Mouse (Mus musculus) lung, postnatal 0 days (tissue): ENCODE data around the gene Mdga1. TPM values are rescaled to one million over a fixed set of nuclear protein-coding genes. Genes with fewer than 3 reads are reported as not detected.

ENCODE experiments used
- ATAC-seq: fragments of 200-750 bp; cut with Nextera tagmentation; 2 replicates; pipeline ENCODE4 v1.8.0; 2017; ENCODE audit warnings: moderate library complexity
- DNase-seq: peaks from one replicate; pipeline ENCODE4 v3.0.0-alpha.2; 2016; ENCODE audit warnings: low spot score
- H3K27ac ChIP-seq: fragments of 300-500 bp; sonication (generic); 2 replicates; pipeline ENCODE4 v1.5.1; 2014; ENCODE audit warnings: antibody characterized with exemption, mild to moderate bottlenecking, low read length, mixed read lengths
- H3K27me3 ChIP-seq: fragments of 300-500 bp; sonication (generic); replicated peaks from 2 replicates; pipeline ENCODE4 v1.6.1; 2014; ENCODE audit warnings: low read length, mixed read lengths; ENCODE audit not compliant: insufficient read depth
- H3K36me3 ChIP-seq: fragments of 300-500 bp; sonication (generic); 2 replicates; pipeline ENCODE4 v1.6.1; 2014; ENCODE audit warnings: low read length, mixed read lengths; ENCODE audit not compliant: insufficient read depth
- H3K4me1 ChIP-seq: fragments of 300-500 bp; sonication (generic); 2 replicates; pipeline ENCODE4 v1.6.1; 2014; ENCODE audit warnings: antibody characterized with exemption, low read depth, low read length, mixed read lengths; ENCODE audit not compliant: insufficient read depth
- H3K4me2 ChIP-seq: fragments of 300-500 bp; sonication (generic); replicated peaks from 2 replicates; pipeline ENCODE4 v1.6.1; 2014; ENCODE audit warnings: low read depth, mild to moderate bottlenecking, low read length, moderate library complexity, mixed read lengths
- H3K4me3 ChIP-seq: fragments of 300-500 bp; sonication (generic); 2 replicates; pipeline ENCODE4 v1.5.1; 2014; ENCODE audit warnings: low read depth, low read length
- H3K9ac ChIP-seq: fragments of 300-500 bp; sonication (generic); replicated peaks from 2 replicates; pipeline ENCODE4 v1.6.1; 2014; ENCODE audit warnings: low read depth, mild to moderate bottlenecking
- H3K9me3 ChIP-seq: fragments of 300-500 bp; sonication (generic); 2 replicates; pipeline ENCODE4 v1.6.1; 2016; ENCODE audit warnings: low read length, mixed read lengths
- CTCF ChIP-seq: IDR thresholded peaks from 2 replicates; pipeline ENCODE4 v1.5.1; 2016; ENCODE audit warnings: antibody characterized with exemption, mild to moderate bottlenecking
- EP300 ChIP-seq: IDR thresholded peaks from 2 replicates; pipeline ENCODE4 v1.6.1; 2016; ENCODE audit warnings: antibody characterized with exemption, mild to moderate bottlenecking, control low read depth
- WGBS: fragments of 180-500 bp; shearing (Covaris S2); extraction: QIAGEN DNeasy Blood & Tissue Kit; methylation state at CpG from one replicate; pipeline ENCODE4 v1.1.7; 2014; 5-methylcytosine and 5-hydroxymethylcytosine counted together
- polyA plus RNA-seq: library from polyadenylated mRNA; unstranded; fragments of >200 nt; fragmentation: Nextera tagmentation; extraction: Ambion mirVana; gene quantifications from 2 replicates; pipeline ENCODE4 v1.2.1, GENCODE M21; 2015

Gene Mdga1
- polyA plus RNA-seq, 1 experiment from 2014 or later, result 3.2 TPM

DNA sequence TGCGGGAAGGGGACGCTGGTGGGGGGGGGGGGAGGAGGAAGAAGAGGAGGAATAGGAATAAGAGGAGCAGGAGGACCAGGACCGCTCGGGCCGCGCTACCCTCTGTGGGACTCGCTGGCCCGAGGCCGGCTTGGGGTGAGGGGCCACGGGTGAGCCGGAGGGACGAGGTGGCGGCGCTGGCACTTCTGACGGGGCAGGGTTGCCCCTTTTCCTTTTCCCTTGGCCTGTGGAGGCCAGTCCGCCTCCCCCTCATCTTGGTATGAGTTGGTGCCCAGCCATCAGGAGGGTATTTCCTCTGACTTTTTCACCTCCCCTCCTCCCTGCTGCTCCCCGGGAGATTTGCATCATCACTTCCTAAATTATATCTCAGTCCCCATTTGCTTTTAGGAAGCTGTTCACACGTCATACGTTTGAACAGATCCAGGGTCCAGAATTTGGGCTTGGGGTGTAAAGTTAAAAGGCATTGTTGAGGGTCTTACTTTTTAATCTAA is 35.6 kb upstream of the Mdga1 start:
- TF ChIP-seq CTCF (no peak), EP300 (no peak)

DNA sequence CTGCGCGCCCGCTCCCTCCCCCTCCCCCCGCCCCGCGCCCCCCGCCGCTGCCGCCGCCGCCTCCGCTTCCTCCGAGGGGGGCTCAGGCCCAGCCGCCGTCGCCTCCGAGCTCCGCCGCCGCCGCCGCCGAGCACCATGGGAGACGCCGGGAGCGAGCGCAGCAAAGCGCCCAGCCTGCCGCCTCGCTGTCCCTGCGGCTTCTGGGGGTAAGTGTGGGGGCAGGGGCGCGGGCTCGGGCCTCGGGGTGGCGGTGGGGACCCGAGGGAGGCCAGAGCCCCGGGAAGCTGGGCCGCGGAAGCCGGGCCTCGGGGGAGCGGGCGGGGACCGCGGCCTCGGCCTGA is 35.2 kb upstream of the Mdga1 start:
- no peak for DNase-seq
- H3K36me3 ChIP-seq, result no peaks in the 10 kb centered on the region
- H3K27me3 ChIP-seq, result no peaks in the 10 kb centered on the region
- H3K4me3 ChIP-seq, result peak overlapping the region; percentile 97
- TF ChIP-seq CTCF (no peak), EP300 (no peak)
- 0% methylated on average over 11 of the region's 47 CpGs for WGBS
- peak; percentile 18; the same call in 1 of the 2 replicates for ATAC-seq
- H3K9me3 ChIP-seq, result no peaks in the 10 kb centered on the region
- H3K4me2 ChIP-seq, result peak overlapping the region; percentile 83
- H3K27ac ChIP-seq, result peak overlapping the region; percentile 96
- H3K9ac ChIP-seq, result peak overlapping the region; percentile 97
- H3K4me1 ChIP-seq, result peaks cover 16% of the 10 kb centered on the region

More for the DNA sequence above, 35.6 kb upstream of the Mdga1 start:
- H3K27ac ChIP-seq, result peak overlapping the region; percentile 96
- H3K4me2 ChIP-seq, result peak overlapping the region; percentile 83
- ATAC-seq (peak; percentile 5; the same call in 1 of the 2 replicates), DNase-seq (peak; percentile 69)
- peaks cover 16% of the 10 kb centered on the region for H3K4me1 ChIP-seq
- no peaks in the 10 kb centered on the region for H3K27me3 ChIP-seq
- no peaks in the 10 kb centered on the region for H3K36me3 ChIP-seq
- peak overlapping the region; percentile 97 for H3K9ac ChIP-seq
- no peaks in the 10 kb centered on the region for H3K9me3 ChIP-seq
- peak overlapping the region; percentile 97 for H3K4me3 ChIP-seq
- 0% methylated on average over 16 of the region's 19 CpGs for WGBS

DNA sequence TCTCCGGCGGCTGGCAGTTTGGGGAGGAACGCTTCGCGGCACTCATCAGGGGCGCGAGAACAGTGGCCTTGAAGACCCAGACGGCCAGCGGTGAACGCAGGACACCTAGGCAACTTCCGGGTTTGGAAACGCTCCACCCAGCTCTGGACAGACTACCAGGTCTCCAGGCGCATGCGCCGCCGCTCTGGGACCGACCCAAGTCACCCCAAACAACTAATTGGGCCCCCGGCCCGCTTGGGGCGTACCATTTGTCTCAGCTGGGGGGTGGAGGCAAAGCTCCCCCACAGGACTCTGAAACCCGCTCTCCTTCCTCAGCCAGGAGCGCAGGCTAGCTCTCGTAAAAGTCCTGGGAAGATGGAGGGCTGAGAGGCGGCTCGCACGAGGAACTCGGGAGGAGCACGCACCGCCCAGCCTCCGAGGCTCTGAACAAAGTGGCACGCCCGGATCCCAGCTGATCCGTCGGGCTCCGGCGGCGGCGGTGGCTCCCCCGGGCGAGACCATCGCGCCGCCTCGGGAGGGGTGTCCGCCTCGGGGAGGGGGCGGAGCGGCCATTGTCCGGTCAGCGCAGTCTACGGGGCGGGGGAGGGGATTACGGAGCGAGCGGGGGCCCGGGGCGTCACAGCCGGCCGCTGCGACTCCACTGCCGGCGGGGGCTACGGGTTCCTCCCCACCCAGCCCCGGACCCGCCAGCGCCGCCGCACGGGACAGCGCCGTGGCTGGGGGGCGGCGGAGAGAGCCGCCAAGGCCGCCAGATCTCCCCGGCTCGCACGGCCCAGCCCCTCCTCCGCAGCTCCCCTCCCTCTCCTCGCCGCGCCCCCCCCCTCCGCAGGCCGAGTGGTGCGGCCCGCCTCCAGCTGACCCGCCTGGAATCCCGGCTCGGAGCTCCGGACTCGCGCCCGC is 34.6 kb upstream of the Mdga1 start, which contains the start of gene Zfand3:
Zfand3 (plus strand) TSS at position 531 of the 900 bp plus-strand sequence.
- WGBS, result under 1% methylated on average over 43 of the region's 93 CpGs
- no peaks in the 10 kb centered on the region for H3K9me3 ChIP-seq
- H3K36me3 ChIP-seq, result no peaks in the 10 kb centered on the region
- peak within 1 kb of the TSS; percentile 83 for H3K4me2 ChIP-seq
- ATAC-seq (peak; percentile 94), DNase-seq (peak; percentile 97)
- peak within 1 kb of the TSS; percentile 97 for H3K4me3 ChIP-seq
- H3K9ac ChIP-seq, result peak within 1 kb of the TSS; percentile 97
- H3K4me1 ChIP-seq, result peaks cover 16% of the 10 kb centered on the region
- H3K27me3 ChIP-seq, result no peaks in the 10 kb centered on the region
- TF ChIP-seq EP300, result no peak
- no peak; the same call in 1 of the 2 replicates for TF ChIP-seq CTCF
- H3K27ac ChIP-seq, result peak within 1 kb of the TSS; percentile 96

DNA sequence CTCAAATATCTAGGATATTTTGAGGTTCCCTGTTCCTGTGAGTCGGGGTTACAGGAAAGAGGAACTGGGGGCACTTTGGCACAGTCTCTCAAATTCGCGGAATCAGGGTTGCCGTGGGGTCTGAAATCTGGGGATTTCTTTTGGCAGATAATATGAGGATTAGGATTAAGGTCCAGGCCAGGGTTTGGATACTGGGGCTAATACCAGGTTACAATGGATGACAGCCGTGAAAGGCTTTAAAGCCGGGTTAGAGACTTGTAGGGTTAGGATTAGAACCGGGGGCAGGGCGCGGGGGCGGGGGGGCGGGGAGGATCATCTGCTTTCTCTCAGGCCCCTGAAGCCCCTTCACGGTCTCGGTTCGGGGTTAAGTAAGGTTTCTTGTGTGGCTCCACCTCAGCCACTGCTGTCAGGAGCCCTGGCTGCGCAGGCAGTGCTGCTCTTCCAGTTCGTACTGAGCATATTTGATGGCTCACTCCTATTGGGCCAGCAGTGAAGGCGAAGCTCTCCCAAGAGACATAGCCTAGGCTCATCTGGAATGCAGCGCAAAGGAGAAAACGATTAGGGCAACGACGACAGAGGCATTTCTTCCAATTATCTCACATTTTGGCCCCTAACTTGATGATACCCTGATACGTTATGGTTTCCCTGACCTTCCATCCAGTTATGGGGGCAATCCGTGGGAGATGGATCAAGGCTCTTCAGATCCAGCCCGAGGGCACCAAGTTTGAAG is 28.8 kb upstream of the Mdga1 start:
- WGBS, result 82% methylated on average over 24 of the region's 24 CpGs
- DNase-seq, result no peak
- TF ChIP-seq EP300, result no peak
- no peak for TF ChIP-seq CTCF

DNA sequence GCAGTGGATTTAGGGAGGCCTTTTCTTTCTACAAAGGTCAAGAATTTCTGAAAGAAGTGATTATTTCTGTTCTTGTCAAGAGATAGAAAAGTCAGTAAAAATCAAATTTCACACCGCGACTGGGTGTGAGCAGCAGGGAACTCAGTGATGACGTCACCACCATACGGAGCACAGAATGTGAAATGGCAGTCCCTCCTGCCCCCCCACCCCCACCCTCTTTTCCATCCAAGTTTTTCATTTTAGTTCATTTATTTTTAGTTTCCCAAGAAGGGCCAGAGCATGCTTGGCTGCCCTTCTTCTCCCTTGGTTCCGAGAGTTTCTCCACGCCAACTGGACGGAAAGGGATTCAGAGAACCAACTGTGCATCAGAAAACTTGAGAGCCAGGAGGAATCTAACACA is 27.8 kb upstream of the Mdga1 start:
- H3K27ac ChIP-seq, result no peak overlapping the region
- no peak for TF ChIP-seq CTCF
- TF ChIP-seq EP300, result no peak
- no peaks in the 10 kb centered on the region for H3K27me3 ChIP-seq
- ATAC-seq (no peak), DNase-seq (no peak)
- no peaks in the 10 kb centered on the region for H3K36me3 ChIP-seq
- H3K4me3 ChIP-seq, result no peak overlapping the region
- 68% methylated on average over 7 of the region's 7 CpGs for WGBS
- H3K4me1 ChIP-seq, result no peaks in the 10 kb centered on the region
- no peak overlapping the region for H3K9ac ChIP-seq
- H3K9me3 ChIP-seq, result no peaks in the 10 kb centered on the region
- H3K4me2 ChIP-seq, result no peak overlapping the region

More for the DNA sequence above, 28.8 kb upstream of the Mdga1 start:
- Histone ChIP-seq H3K4me1 (peaks cover 3% of the 10 kb centered on the region; the same call in 1 of the 2 replicates), H3K9ac (no peak overlapping the region), H3K9me3 (no peaks in the 10 kb centered on the region), H3K27me3 (no peaks in the 10 kb centered on the region), H3K36me3 (no peaks in the 10 kb centered on the region), H3K4me3 (no peak overlapping the region), H3K27ac (no peak overlapping the region), H3K4me2 (no peak overlapping the region)
- ATAC-seq, result no peak

DNA sequence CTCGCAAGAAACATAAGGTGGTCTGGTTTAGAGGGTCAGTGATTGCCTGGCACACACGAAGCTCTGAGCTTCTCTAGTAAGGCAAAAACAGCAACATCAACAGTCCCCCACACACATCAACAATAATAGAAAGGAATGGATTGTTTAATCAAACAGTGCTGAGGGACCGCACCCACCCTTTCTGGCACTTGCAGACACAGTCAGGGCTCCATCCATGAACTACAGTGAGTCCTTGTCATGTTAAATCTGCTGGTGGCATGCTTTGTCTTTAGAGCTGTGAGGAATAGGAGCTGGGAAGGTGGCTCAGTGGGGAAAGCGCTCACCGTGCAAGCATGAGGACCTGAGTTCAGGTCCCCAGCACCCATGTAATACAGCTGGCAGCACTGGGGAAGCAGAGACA is 26.1 kb upstream of the Mdga1 start:
- H3K36me3 ChIP-seq, result no peaks in the 10 kb centered on the region
- H3K9ac ChIP-seq, result no peak overlapping the region
- WGBS, result 87% methylated on average over 5 of the region's 5 CpGs
- no peak overlapping the region for H3K4me2 ChIP-seq
- no peaks in the 10 kb centered on the region for H3K4me1 ChIP-seq
- TF ChIP-seq EP300 (no peak), CTCF (no peak)
- DNase-seq (no peak), ATAC-seq (no peak)
- no peak overlapping the region for H3K4me3 ChIP-seq
- no peak overlapping the region for H3K27ac ChIP-seq
- H3K9me3 ChIP-seq, result no peaks in the 10 kb centered on the region
- H3K27me3 ChIP-seq, result no peaks in the 10 kb centered on the region
